ENCODE assay signal across 9 mouse cellular contexts in genomic region chr11:117344339-117345021, GRCm38 (mm10).
DNase-seq lines count a peak whose midpoint lies in the region; ATAC-seq and TF ChIP-seq lines count a peak whose summit lies in the region.
"Had no signal": no experiment of that assay in that cellular context is flagged by ENCODE, and none has a peak within 500 bp of the region (broad histone marks: within the 10 kb centered on the region; RNA-seq: fewer than 3 reads in every experiment).

No protein-coding gene starts in this region.

- ATAC-seq in neural tube, embryonic 11.5 days (ENCODE audit: insufficient read depth, low FRiP score, low TSS enrichment) = no peak
- 0 out of 2 replicates have a peak, but pooled peaks have one; percentile 3 for ATAC-seq in hindbrain, embryonic 14.5 days (ENCODE audit: low FRiP score)

- H3K4me2 ChIP-seq in neural tube, embryonic 11.5 days (ENCODE audit: low read depth) = no peak overlapping the region
- peak overlapping the region; percentile 20; the same call in 1 of the 2 replicates for H3K4me2 ChIP-seq in hindbrain, embryonic 14.5 days (replicated peaks)

- peaks cover 66% of the 10 kb centered on the region for H3K4me1 ChIP-seq in neural tube, embryonic 11.5 days (ENCODE audit: control insufficient read depth, insufficient read depth, low read length)
- peaks cover 82% of the 10 kb centered on the region for H3K4me1 ChIP-seq in hindbrain, embryonic 14.5 days (replicated peaks; ENCODE audit: control insufficient read depth, insufficient read depth, low read length)
- H3K4me1 ChIP-seq in midbrain, embryonic 10.5 days = peaks cover 100% of the 10 kb centered on the region

- H3K4me3 ChIP-seq in neural tube, embryonic 11.5 days (ENCODE audit: low read depth, low read length) = no peak overlapping the region
- H3K4me3 ChIP-seq in hindbrain, embryonic 14.5 days (replicated peaks; ENCODE audit: low read length) = no peak overlapping the region
- H3K4me3 ChIP-seq in midbrain, embryonic 10.5 days = no peak overlapping the region
- H3K4me3 ChIP-seq in layer of hippocampus, adult 2 months = no peak overlapping the region
- H3K4me3 ChIP-seq: gastrocnemius, adult 2 months had no signal

- H3K9me3 ChIP-seq in neural tube, embryonic 11.5 days (ENCODE audit: control insufficient read depth, low read length) = no peaks in the 10 kb centered on the region
- no peaks in the 10 kb centered on the region for H3K9me3 ChIP-seq in hindbrain, embryonic 14.5 days (ENCODE audit: control insufficient read depth, low read length)
- H3K9me3 ChIP-seq in midbrain, embryonic 10.5 days (replicated peaks) = no peaks in the 10 kb centered on the region

- no peaks in the 10 kb centered on the region for H3K27me3 ChIP-seq in neural tube, embryonic 11.5 days (ENCODE audit: control insufficient read depth, insufficient read depth, low read length)
- no peaks in the 10 kb centered on the region for H3K27me3 ChIP-seq in hindbrain, embryonic 14.5 days (ENCODE audit: control insufficient read depth, insufficient read depth, low read length)
- H3K27me3 ChIP-seq in midbrain, embryonic 10.5 days (ENCODE audit: low read depth, poor library complexity, severe bottlenecking) = no peaks in the 10 kb centered on the region

- 65% methylated on average over 11 of the region's 11 CpGs for WGBS in neural tube, embryonic 11.5 days
- WGBS in hindbrain, embryonic 14.5 days = 45% methylated on average over 11 of the region's 11 CpGs
- WGBS in midbrain, embryonic 10.5 days = 67% methylated on average over 11 of the region's 11 CpGs

- DNase-seq in neural tube, embryonic 11.5 days (ENCODE audit: low spot score) = no peak
- no peak for DNase-seq in neural tube, embryonic 10.5 days (ENCODE audit: extremely low spot score, low spot score)
- no peak for DNase-seq in hindbrain, embryonic 14.5 days (ENCODE audit: low spot score)
- no peak for DNase-seq in midbrain, embryonic 10.5 days (ENCODE audit: low spot score)
- DNase-seq in layer of hippocampus, adult 2 months (ENCODE audit: low spot score in 2 of 2) = no peak
- no peak for DNase-seq in layer of hippocampus, postnatal 36 days
- no peak for DNase-seq in adrenal gland, postnatal 25 days
- DNase-seq: cerebellum, adult 11 months; gastrocnemius, adult 2 months had no signal

- no peak for TF ChIP-seq CTCF in layer of hippocampus, adult 2 months (conservative IDR thresholded peaks at IDR 0.05)

- H3K9ac ChIP-seq in neural tube, embryonic 11.5 days (ENCODE audit: low read length) = no peak overlapping the region
- H3K9ac ChIP-seq in hindbrain, embryonic 14.5 days = no peak overlapping the region

- 0 out of 2 replicates have a peak overlapping the region, but pooled peaks have one; percentile 39 for H3K27ac ChIP-seq in neural tube, embryonic 11.5 days (ENCODE audit: low read depth, low read length)
- peak overlapping the region; percentile 80 for H3K27ac ChIP-seq in hindbrain, embryonic 14.5 days
- H3K27ac ChIP-seq in midbrain, embryonic 10.5 days (replicated peaks) = peak overlapping the region; percentile 73
- no peak overlapping the region for H3K27ac ChIP-seq in layer of hippocampus, adult 2 months
- H3K27ac ChIP-seq: gastrocnemius, adult 2 months had no signal

- H3K36me3 ChIP-seq in neural tube, embryonic 11.5 days (ENCODE audit: control insufficient read depth, insufficient read depth, low read length) = no peaks in the 10 kb centered on the region
- no peaks in the 10 kb centered on the region for H3K36me3 ChIP-seq in hindbrain, embryonic 14.5 days (replicated peaks; ENCODE audit: control insufficient read depth, insufficient read depth)
- peaks cover 5% of the 10 kb centered on the region; the same call in 1 of the 2 replicates for H3K36me3 ChIP-seq in midbrain, embryonic 10.5 days
